Mouse (Mus musculus) ovary, postnatal 14 days (tissue): ENCODE measurements around the gene 1600014C23Rik.

Source experiments
- DNase-seq: peaks from one replicate; pipeline ENCODE4 v3.0.0; 2022; ENCODE audit warnings: low spot score

1600014C23Rik gene

GRCm38 (mm10) chr17:45689120-45689519, 44.5 kb downstream of the 1600014C23Rik start:
- no peak for DNase-seq

GRCm38 (mm10) chr17:45686716-45687115, 46.9 kb downstream of the 1600014C23Rik start, which contains the start of gene Tmem63b:
TSS of gene Tmem63b (minus strand) at chr17:45686905.
- DNase-seq = no peak

- DNase-seq = peak; percentile 89
These were observed 47.5 kb downstream of the 1600014C23Rik start, which contains the start of gene Mrpl14 for GRCm38 (mm10) chr17:45686093-45686619. TSS of gene Mrpl14 (plus strand) at chr17:45686322.

DNA sequence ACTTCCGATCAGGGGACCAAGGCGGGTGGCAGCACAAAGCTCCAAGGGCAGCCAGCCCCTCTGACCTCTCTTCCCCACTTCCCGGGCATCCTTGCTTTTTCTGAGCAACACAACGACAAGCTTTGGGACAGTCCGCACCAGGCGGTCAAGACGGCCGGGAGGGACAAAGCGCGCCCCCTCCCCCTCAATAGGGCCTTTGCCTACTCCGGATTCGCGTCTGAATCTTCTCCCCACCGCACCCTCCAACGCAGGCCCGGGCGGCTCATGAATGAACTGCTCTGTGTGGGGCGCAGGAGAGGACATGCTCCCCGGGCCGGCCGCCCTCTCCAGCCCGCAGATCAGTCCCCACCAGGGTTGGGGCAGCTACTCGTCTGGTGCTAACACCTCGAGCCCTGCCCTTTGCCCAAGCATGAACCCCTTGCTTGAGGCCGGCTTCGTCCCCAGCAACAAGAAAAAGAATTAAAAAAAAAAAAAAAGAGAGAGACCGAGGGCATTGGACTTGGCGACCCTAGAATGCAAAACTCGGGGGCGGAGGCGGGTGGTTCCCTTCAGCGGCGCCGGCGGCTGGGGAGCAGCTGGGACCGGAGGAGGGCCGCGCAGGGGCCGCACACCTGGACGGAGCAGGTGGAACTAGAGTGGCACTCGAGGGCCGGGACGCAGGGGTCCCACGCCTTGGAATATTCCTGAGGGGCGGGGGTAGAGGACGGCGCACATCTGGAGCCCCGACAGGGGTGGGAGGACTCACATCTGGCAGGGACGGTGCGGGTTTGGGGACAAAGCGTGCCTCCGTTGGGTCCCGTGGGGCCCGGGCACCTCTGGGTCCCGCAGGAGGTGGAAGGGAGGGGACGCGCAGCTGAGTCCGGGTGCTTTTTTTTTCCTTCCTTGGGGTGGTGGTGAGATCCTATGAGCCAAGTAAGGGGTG, 48.2 kb downstream of the 1600014C23Rik start:
- DNase-seq = peak; percentile 21

DNA sequence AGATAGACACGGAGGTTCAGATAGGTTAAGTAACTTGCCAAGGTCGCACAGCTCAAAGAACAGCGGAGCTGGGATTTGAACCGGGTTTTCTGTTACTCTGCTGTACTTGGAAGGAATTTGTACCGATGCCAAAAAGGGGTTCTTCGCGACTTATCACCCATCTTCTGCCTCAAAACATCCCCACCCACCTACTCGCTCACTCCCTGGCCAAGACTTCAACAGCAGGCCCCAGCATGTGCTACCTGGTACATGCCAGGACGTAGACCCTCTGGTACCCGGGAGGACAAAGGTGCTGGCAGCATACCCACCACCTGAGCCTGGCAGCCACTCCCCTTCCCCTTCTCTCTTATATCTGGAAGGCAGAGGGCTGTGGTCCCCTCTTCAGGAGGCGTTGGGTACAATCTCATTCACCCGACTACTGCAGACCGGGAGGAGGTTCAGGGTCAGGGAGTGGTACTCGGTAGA, 48.9 kb downstream of the 1600014C23Rik start:
- no peak for DNase-seq
